Mouse (Mus musculus) myocyte (in vitro differentiated cells): ENCODE results near the gene Smim4.

Source experiments
- MYOG ChIP-seq, 3 experiments: IDR thresholded peaks; one replicate each; pipeline ENCODE4 v1.6.1; 2011; ENCODE audit warnings: control low read depth in 2 of 3, low read depth in 2 of 3, mild to moderate bottlenecking in 2 of 3; ENCODE audit not compliant: insufficient read length in 2 of 3, control insufficient read depth in 1 of 3, insufficient read depth in 1 of 3
- POLR2A ChIP-seq: IDR thresholded peaks from one replicate; pipeline ENCODE4 v1.6.1; 2011; ENCODE audit warnings: low read depth, mild to moderate bottlenecking, control low read depth, moderate library complexity; ENCODE audit not compliant: insufficient read length
- USF1 ChIP-seq: IDR thresholded peaks from one replicate; pipeline ENCODE4 v1.6.1; 2011; ENCODE audit warnings: low read depth, mild to moderate bottlenecking, control low read depth, moderate library complexity

DNA sequence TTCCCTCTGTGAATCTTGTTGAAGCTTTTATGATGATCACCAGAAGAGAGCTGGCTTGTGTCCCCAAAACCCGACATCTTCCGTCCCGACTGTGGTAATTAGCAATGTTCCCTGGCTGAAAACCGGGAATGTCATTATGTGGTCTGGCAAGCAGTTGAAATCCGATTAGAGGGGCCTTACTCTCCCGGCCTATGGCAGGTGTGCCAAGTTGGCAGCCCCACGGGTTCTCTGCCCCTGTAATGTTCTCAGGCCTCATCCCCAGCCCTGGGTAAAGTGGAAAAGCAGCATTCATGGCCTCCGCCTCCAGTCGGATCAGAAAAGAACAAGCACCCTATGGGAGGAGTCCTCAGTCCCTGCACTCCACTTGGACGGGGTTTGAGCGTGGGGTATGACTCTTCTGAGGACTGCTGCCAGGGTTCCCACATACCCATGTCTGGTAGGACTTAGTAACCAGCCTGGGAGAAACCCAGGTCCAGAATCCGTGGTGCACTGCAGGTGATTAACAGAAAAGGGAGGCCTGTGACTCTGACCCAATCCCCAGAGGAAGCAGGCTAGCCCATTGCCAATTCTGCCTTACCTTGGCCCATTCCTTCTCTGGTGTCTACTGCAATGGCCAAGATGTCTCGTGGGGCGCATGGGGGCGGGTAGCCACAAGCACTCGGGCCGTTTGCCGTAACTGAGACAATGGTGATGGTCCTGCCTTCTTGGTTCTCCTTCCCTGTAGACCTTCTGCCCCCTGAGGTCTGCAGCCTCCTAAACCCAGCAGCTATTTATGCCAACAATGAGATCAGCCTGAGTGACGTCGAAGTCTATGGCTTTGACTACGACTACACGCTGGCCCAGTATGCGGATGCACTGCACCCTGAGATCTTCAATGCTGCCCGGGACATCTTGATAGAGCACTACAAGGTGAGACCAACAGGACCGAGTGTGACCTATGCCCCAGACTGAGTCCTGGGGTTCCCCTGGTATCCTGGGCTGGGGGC, 5.6 kb upstream of the Smim4 start:
- TF ChIP-seq POLR2A (no peak), USF1 (no peak), MYOG (IDR thresholded peaks at IDR 0.05; ENCODE audit: control insufficient read depth in 1 of 3, insufficient read depth in 1 of 3, insufficient read length in 2 of 3, low read depth in 2 of 3) (no peak)
